Mouse (Mus musculus): ENCODE measurements around the gene Alkal2. TPM values are rescaled to one million over a fixed set of nuclear protein-coding genes. Genes with fewer than 3 reads are reported as not detected.

Gene Alkal2
- polyA plus RNA-seq (2012; ENCODE audit: insufficient read depth, insufficient read length, missing spikeins) = not detected in 2 replicates

DNA sequence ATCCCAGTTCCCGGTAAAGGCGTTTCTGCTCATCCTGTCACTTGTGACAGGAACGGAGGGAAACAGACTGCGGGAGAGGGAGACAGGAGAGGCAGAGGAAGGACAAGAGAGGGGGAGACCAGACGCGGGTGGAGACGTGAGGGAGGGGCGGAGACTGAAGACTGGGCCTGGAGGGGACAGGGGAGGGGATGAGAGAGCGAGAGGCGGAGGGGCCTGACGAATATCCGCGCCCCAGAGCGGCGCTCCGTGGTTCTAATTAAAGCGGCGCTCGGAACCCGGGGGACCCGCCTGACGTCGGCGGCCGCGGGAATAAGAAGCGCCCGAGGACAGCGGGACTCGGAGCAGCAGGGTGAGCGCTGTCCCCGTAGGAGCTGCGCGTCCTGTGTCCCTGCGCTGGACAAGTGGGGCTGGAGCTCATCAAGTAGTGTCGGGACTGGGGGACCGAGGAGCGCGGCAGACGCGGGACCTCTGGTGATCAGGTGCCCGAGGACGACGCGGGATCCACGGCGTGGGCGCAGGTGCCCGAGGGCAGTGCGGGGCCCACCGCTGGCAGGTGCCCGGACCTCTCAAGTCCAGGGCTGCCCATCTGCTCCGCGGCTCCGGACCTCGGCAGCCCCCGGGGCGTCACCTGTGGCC is at the start of gene Alkal2:
Alkal2 (plus strand) TSS at position 337 of the 636 bp plus-strand sequence.
- TF ChIP-seq CTCF (IDR thresholded peaks at IDR 0.05; ENCODE audit: low read depth, low read length) (no peak), POLR2A (IDR thresholded peaks at IDR 0.05; ENCODE audit: borderline replicate concordance, low read depth, low read length) (no peak)
- H3K4me1 ChIP-seq (ENCODE audit: control insufficient read depth, insufficient read depth, low read length) = no peaks in the 10 kb centered on the region
- peak within 1 kb of the TSS; percentile 35 for H3K4me3 ChIP-seq (ENCODE audit: insufficient read depth, low read length)
- H3K27ac ChIP-seq (ENCODE audit: insufficient read depth, low read depth, low read length) = no peak within 1 kb of the TSS

DNA sequence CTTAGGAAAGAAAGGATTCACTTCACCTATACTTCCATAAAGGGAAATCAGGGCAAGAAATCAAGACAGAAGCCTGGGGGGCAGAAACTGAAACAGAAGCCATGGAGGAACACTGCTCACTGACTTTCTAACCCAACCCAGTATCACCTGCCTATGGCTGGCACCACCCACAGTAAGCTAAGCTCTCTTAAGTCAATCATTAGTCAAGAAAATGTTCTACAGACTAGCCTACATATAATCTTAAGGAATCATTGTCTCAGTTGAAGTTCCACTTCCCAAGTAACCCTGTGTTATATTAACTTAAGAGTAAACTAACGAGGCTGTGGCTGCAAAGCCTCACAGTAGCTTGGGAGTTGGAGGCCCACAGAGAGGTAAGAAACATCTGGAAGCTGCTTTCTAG is 35.6 kb upstream of the Alkal2 start:
- no peaks in the 10 kb centered on the region for H3K4me1 ChIP-seq (ENCODE audit: control insufficient read depth, insufficient read depth, low read length)
- H3K4me3 ChIP-seq (ENCODE audit: insufficient read depth, low read length) = no peak overlapping the region
- TF ChIP-seq CTCF (IDR thresholded peaks at IDR 0.05; ENCODE audit: low read depth, low read length) = no peak
- TF ChIP-seq POLR2A (IDR thresholded peaks at IDR 0.05; ENCODE audit: borderline replicate concordance, low read depth, low read length) = no peak
- H3K27ac ChIP-seq (ENCODE audit: insufficient read depth, low read depth, low read length) = no peak overlapping the region

- H3K4me3 ChIP-seq (ENCODE audit: insufficient read depth, low read length) = no peak overlapping the region
- no peak for TF ChIP-seq CTCF (IDR thresholded peaks at IDR 0.05; ENCODE audit: low read depth, low read length)
- TF ChIP-seq POLR2A (IDR thresholded peaks at IDR 0.05; ENCODE audit: borderline replicate concordance, low read depth, low read length) = no peak
- no peaks in the 10 kb centered on the region for H3K4me1 ChIP-seq (ENCODE audit: control insufficient read depth, insufficient read depth, low read length)
Observed at GRCm38 (mm10) chr12:30850902-30851301, 33.2 kb upstream of the Alkal2 start.

GRCm38 (mm10) chr12:30851871-30852270 is 32.3 kb upstream of the Alkal2 start:
- TF ChIP-seq CTCF (IDR thresholded peaks at IDR 0.05; ENCODE audit: low read depth, low read length) = no peak
- TF ChIP-seq POLR2A (IDR thresholded peaks at IDR 0.05; ENCODE audit: borderline replicate concordance, low read depth, low read length) = no peak
- Histone ChIP-seq H3K4me1 (ENCODE audit: control insufficient read depth, insufficient read depth, low read length) (no peaks in the 10 kb centered on the region), H3K27ac (ENCODE audit: insufficient read depth, low read depth, low read length) (no peak overlapping the region)

More at GRCm38 (mm10) chr12:30850902-30851301, 33.2 kb upstream of the Alkal2 start:
- H3K27ac ChIP-seq (ENCODE audit: insufficient read depth, low read depth, low read length) = no peak overlapping the region

DNA sequence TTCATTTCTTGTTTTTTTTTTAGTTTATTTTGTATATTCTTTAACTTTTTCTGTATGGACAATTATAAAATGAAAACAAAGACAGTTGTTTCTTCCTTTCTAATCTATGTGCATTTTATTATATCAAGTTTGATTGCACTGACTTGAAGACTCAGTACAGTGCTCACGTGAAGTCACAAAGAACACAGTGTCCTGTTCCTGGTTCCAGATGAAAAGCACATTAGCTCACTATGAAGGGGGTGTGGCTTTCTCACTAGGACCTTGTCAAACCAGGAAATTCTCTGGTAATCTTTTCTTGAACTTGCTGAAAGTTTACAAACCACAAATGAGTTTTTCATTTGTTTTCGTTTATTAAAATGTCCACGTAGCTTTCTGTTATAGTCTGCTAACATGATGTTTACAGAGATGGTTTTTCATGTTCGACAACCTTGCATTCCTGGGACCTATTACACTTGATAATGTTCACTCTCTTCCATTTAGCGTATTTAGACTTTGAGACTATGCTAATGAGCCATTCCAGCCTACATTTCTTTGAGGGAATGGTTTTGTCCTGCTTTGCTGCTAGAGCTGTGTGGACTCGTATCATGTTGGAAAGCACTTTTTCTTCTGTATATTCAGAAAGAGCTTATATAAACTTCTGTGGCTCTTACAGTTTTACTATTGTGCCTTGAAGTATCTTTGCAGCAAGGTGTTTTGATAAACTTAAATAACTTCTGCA is 28.5 kb upstream of the Alkal2 start:
- H3K4me1 ChIP-seq (ENCODE audit: control insufficient read depth, insufficient read depth, low read length) = no peaks in the 10 kb centered on the region
- H3K4me3 ChIP-seq (ENCODE audit: insufficient read depth, low read length) = no peak overlapping the region
- no peak overlapping the region for H3K27ac ChIP-seq (ENCODE audit: insufficient read depth, low read depth, low read length)
- no peak for TF ChIP-seq POLR2A (IDR thresholded peaks at IDR 0.05; ENCODE audit: borderline replicate concordance, low read depth, low read length)
- no peak for TF ChIP-seq CTCF (IDR thresholded peaks at IDR 0.05; ENCODE audit: low read depth, low read length)

More at GRCm38 (mm10) chr12:30851871-30852270, 32.3 kb upstream of the Alkal2 start:
- no peak overlapping the region for H3K4me3 ChIP-seq (ENCODE audit: insufficient read depth, low read length)

DNA sequence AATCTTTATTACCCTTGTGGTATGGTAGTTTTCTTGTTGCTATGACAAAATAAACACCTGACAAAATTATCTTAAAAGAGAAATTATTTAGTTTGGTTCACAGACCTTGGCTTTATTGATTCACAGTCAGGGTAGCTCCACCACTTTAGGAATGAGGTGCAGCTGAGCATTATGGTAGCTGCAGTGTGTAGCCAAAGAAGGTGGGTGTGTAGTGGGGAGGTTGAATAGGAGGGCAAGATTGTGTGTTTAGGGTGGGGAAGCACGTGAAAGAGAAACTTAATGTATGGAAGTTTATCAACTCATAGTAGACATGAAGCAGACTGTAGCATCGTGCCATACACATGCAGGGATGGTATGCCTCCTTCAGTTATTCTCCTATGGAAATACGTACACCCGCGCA is 27.9 kb upstream of the Alkal2 start:
- H3K4me1 ChIP-seq (ENCODE audit: control insufficient read depth, insufficient read depth, low read length) = no peaks in the 10 kb centered on the region
- H3K4me3 ChIP-seq (ENCODE audit: insufficient read depth, low read length) = no peak overlapping the region
- TF ChIP-seq POLR2A (IDR thresholded peaks at IDR 0.05; ENCODE audit: borderline replicate concordance, low read depth, low read length) (no peak), CTCF (IDR thresholded peaks at IDR 0.05; ENCODE audit: low read depth, low read length) (no peak)
- H3K27ac ChIP-seq (ENCODE audit: insufficient read depth, low read depth, low read length) = no peak overlapping the region

- H3K4me3 ChIP-seq (ENCODE audit: insufficient read depth, low read length) = no peak overlapping the region
- no peaks in the 10 kb centered on the region for H3K4me1 ChIP-seq (ENCODE audit: control insufficient read depth, insufficient read depth, low read length)
- TF ChIP-seq POLR2A (IDR thresholded peaks at IDR 0.05; ENCODE audit: borderline replicate concordance, low read depth, low read length) (no peak), CTCF (IDR thresholded peaks at IDR 0.05; ENCODE audit: low read depth, low read length) (no peak)
- no peak overlapping the region for H3K27ac ChIP-seq (ENCODE audit: insufficient read depth, low read depth, low read length)
Observed at GRCm38 (mm10) chr12:30864347-30864746, 19.8 kb upstream of the Alkal2 start.

- H3K27ac ChIP-seq (ENCODE audit: insufficient read depth, low read depth, low read length) = no peak overlapping the region
- H3K4me3 ChIP-seq (ENCODE audit: insufficient read depth, low read length) = no peak overlapping the region
- TF ChIP-seq CTCF (IDR thresholded peaks at IDR 0.05; ENCODE audit: low read depth, low read length) (no peak), POLR2A (IDR thresholded peaks at IDR 0.05; ENCODE audit: borderline replicate concordance, low read depth, low read length) (no peak)
- no peaks in the 10 kb centered on the region for H3K4me1 ChIP-seq (ENCODE audit: control insufficient read depth, insufficient read depth, low read length)
Observed at GRCm38 (mm10) chr12:30865781-30866180, 18.3 kb upstream of the Alkal2 start.

DNA sequence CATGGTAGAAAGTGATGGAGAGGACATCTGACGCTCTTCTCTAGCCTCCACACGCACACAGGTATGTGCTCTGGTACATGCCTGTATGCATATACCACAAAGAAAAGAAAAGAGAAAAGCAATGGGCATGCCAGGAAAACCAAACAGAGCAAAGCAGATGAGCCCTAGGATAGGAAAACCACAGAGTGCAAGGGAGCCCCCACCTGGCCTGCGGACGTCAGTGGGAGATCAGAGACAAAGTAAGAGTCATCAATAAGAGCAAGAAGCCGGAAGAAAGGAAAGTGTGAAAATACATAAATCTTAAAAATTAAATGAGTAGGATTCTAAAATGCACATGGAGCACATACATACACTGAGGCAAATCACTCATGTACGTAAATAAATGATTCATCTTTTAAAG is 4.7 kb upstream of the Alkal2 start:
- Histone ChIP-seq H3K27ac (ENCODE audit: insufficient read depth, low read depth, low read length) (no peak overlapping the region), H3K4me1 (ENCODE audit: control insufficient read depth, insufficient read depth, low read length) (no peaks in the 10 kb centered on the region), H3K4me3 (ENCODE audit: insufficient read depth, low read length) (no peak overlapping the region)
- no peak for TF ChIP-seq CTCF (IDR thresholded peaks at IDR 0.05; ENCODE audit: low read depth, low read length)
- no peak for TF ChIP-seq POLR2A (IDR thresholded peaks at IDR 0.05; ENCODE audit: borderline replicate concordance, low read depth, low read length)

DNA sequence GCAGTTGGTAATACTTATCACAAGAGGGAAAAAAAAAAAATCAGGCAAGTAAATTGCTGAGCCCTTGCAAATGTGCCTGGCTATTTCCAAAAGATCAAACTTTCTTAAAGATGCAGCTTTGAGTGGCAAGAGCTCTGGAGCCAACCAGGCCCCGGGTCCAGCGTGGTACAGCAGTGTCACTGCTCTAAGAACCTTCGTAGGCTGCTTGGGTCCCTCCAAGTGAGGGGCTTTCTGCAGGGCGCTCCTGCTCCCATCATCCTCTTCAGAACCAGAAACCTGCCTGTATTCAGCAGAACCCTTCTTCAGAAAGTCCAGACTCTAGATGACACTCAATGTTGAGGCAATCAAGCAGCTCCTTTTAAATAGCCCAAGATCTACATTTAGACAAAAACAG is 533 bp upstream of the Alkal2 start:
- Histone ChIP-seq H3K4me1 (ENCODE audit: control insufficient read depth, insufficient read depth, low read length) (no peaks in the 10 kb centered on the region), H3K4me3 (ENCODE audit: insufficient read depth, low read length) (no peak overlapping the region), H3K27ac (ENCODE audit: insufficient read depth, low read depth, low read length) (no peak overlapping the region)
- no peak for TF ChIP-seq POLR2A (IDR thresholded peaks at IDR 0.05; ENCODE audit: borderline replicate concordance, low read depth, low read length)
